Mouse (Mus musculus): ENCODE results near the gene Kcnh6.
"Not testable (repeated sequence)": the region's sequence is repeated elsewhere in the genome, so short reads cannot be mapped to it uniquely, and the experiment has no call there.

Gene Kcnh6

GRCm38 (mm10) chr11:106061311-106061710, 53.4 kb downstream of the Kcnh6 start:
- no peak for DNase-seq (ENCODE audit: low spot score in 2 of 2)

- no peak for DNase-seq (ENCODE audit: low spot score in 2 of 2)
Measured at GRCm38 (mm10) chr11:106063756-106064155, 55.8 kb downstream of the Kcnh6 start.

GRCm38 (mm10) chr11:106065073-106065922, 57.4 kb downstream of the Kcnh6 start:
- no peak for DNase-seq (ENCODE audit: low spot score in 2 of 2)

- peak; percentile 90 to 92 for DNase-seq (ENCODE audit: low spot score in 2 of 2)
Measured at GRCm38 (mm10) chr11:106065923-106066571, 58.1 kb downstream of the Kcnh6 start, which contains the start of gene Taco1. Taco1 (plus strand) TSS chr11:106066061.

- DNase-seq (ENCODE audit: low spot score in 2 of 2) = not testable (repeated sequence)
Measured at GRCm38 (mm10) chr11:106066616-106067015, 58.7 kb downstream of the Kcnh6 start.

- no peak for DNase-seq (ENCODE audit: low spot score in 2 of 2)
Measured at GRCm38 (mm10) chr11:106073774-106074173, 65.8 kb downstream of the Kcnh6 start.

- no peak for DNase-seq (ENCODE audit: low spot score in 2 of 2)
Measured at GRCm38 (mm10) chr11:106076321-106076720, 68.4 kb downstream of the Kcnh6 start.
